8 mouse cellular contexts compared by ENCODE assay signal in genomic region chr7:27164112-27164947, GRCm38 (mm10). TPM values are rescaled to one million over a fixed set of nuclear protein-coding genes. Genes with fewer than 3 reads are reported as not detected.
DNase-seq lines count a peak whose midpoint lies in the region; ATAC-seq lines count a peak whose summit lies in the region.

No protein-coding gene starts in this region.

- H3K4me1 ChIP-seq in megakaryocyte, embryonic 14.5 days: peaks cover 83% of the 10 kb centered on the region
- peaks cover 62% of the 10 kb centered on the region for H3K4me1 ChIP-seq in embryonic facial prominence, embryonic 10.5 days
- peaks cover 55% of the 10 kb centered on the region for H3K4me1 ChIP-seq in intestine, embryonic 15.5 days (replicated peaks)
- peaks cover 73% of the 10 kb centered on the region for H3K4me1 ChIP-seq in midbrain, embryonic 15.5 days

- H3K4me3 ChIP-seq in megakaryocyte, embryonic 14.5 days (replicated peaks): peak overlapping the region; percentile 97
- peak overlapping the region; percentile 82 for H3K4me3 ChIP-seq in embryonic facial prominence, embryonic 10.5 days
- H3K4me3 ChIP-seq in intestine, embryonic 15.5 days (replicated peaks): peak overlapping the region; percentile 72
- peak overlapping the region; percentile 85 for H3K4me3 ChIP-seq in midbrain, embryonic 15.5 days

- H3K27me3 ChIP-seq in megakaryocyte, embryonic 14.5 days (replicated peaks): no peaks in the 10 kb centered on the region
- no peaks in the 10 kb centered on the region for H3K27me3 ChIP-seq in embryonic facial prominence, embryonic 10.5 days (replicated peaks; ENCODE audit: low read depth, poor library complexity, severe bottlenecking)
- no peaks in the 10 kb centered on the region for H3K27me3 ChIP-seq in intestine, embryonic 15.5 days (replicated peaks)
- H3K27me3 ChIP-seq in midbrain, embryonic 15.5 days (replicated peaks): no peaks in the 10 kb centered on the region

- DNase-seq in embryonic facial prominence, embryonic 10.5 days (ENCODE audit: low spot score): no peak
- no peak for DNase-seq in layer of hippocampus, postnatal 36 days
- no peak for DNase-seq in layer of hippocampus, postnatal 14 days (ENCODE audit: low spot score in 2 of 2)

- 84% methylated on average over 33 of the region's 33 CpGs for WGBS in embryonic facial prominence, embryonic 10.5 days
- 81% methylated on average over 33 of the region's 33 CpGs for WGBS in intestine, embryonic 15.5 days
- whole genome bisulfite sequencing in midbrain, embryonic 15.5 days: 83% methylated on average over 33 of the region's 33 CpGs

- peak overlapping the region; percentile 98 for H3K27ac ChIP-seq in embryonic facial prominence, embryonic 10.5 days (replicated peaks)
- H3K27ac ChIP-seq in intestine, embryonic 15.5 days: no peak overlapping the region
- no peak overlapping the region for H3K27ac ChIP-seq in midbrain, embryonic 15.5 days

- H3K9me3 ChIP-seq in megakaryocyte, embryonic 14.5 days: no peaks in the 10 kb centered on the region
- H3K9me3 ChIP-seq in embryonic facial prominence, embryonic 10.5 days: 0 out of 2 replicates have a peak, but pooled peaks cover 2% of the 10 kb centered on the region
- no peaks in the 10 kb centered on the region for H3K9me3 ChIP-seq in intestine, embryonic 15.5 days
- no peaks in the 10 kb centered on the region for H3K9me3 ChIP-seq in midbrain, embryonic 15.5 days

- peak overlapping the region; percentile 83 for H3K9ac ChIP-seq in intestine, embryonic 15.5 days
- peak overlapping the region; percentile 29 for H3K9ac ChIP-seq in midbrain, embryonic 15.5 days

- H3K4me2 ChIP-seq in intestine, embryonic 15.5 days (replicated peaks): peak overlapping the region; percentile 78
- H3K4me2 ChIP-seq in midbrain, embryonic 15.5 days: peak overlapping the region; percentile 90

- H3K36me3 ChIP-seq in megakaryocyte, embryonic 14.5 days (replicated peaks; ENCODE audit: low read length): peaks cover 75% of the 10 kb centered on the region
- peaks cover 60% of the 10 kb centered on the region for H3K36me3 ChIP-seq in embryonic facial prominence, embryonic 10.5 days (replicated peaks)
- H3K36me3 ChIP-seq in intestine, embryonic 15.5 days: 0 out of 2 replicates have a peak, but pooled peaks cover 7% of the 10 kb centered on the region
- no peaks in the 10 kb centered on the region for H3K36me3 ChIP-seq in midbrain, embryonic 15.5 days (replicated peaks)

- no peak for ATAC-seq in megakaryocyte, adult 5-6 weeks (ENCODE audit: poor library complexity, severe bottlenecking)
- no peak for ATAC-seq in intestine, embryonic 15.5 days
- no peak for ATAC-seq in midbrain, embryonic 15.5 days (replicated peaks)
- no peak for ATAC-seq in inflammation-experienced regulatory T-cells, adult 6 months

RNA-seq across cellular contexts. Expression of gene Egln2, which starts 2.3 kb away (rescaled TPM):
- polyA plus RNA-seq in megakaryocyte, embryonic 14.5 days (2012; ENCODE audit: insufficient read depth, low replicate concordance): 75.2 and 107 TPM in 2 replicates
- total RNA-seq in megakaryocyte, adult 5-6 weeks (2015): 11.1 and 12.5 TPM in 2 replicates
- total RNA-seq in megakaryocyte, adult 5-6 weeks (2017): 22.2 and 29.6 TPM in 2 replicates
- polyA plus RNA-seq in embryonic facial prominence, embryonic 10.5 days (2016; fragmentation: Nextera tagmentation; extraction: Ambion mirVana): 77.5 and 81.3 TPM in 2 replicates
- 68.1 and 73.0 TPM in 2 replicates for polyA plus RNA-seq in intestine, embryonic 15.5 days (2015; fragmentation: Nextera tagmentation; extraction: Ambion mirVana)
- 113 and 126 TPM in 2 replicates for polyA plus RNA-seq in midbrain, embryonic 15.5 days (2015; fragmentation: Nextera tagmentation; extraction: Ambion mirVana)
- polyA plus RNA-seq in inflammation-experienced regulatory T-cells, adult 6 months (2017; shearing (Covaris generic)): 10 to 100 TPM; 12.0 to 14.1 (median 13.9) TPM
- 100 to 1,000 TPM; 102 to 108 TPM for total RNA-seq in layer of hippocampus, postnatal 36 days (2021)
- total RNA-seq in layer of hippocampus, postnatal 14 days (2021): 10 to 100 TPM; 88.1 to 90.7 TPM

RNA-seq across cellular contexts. Expression of gene Cyp2t4, which starts 10.8 kb away (rescaled TPM):
- polyA plus RNA-seq in megakaryocyte, embryonic 14.5 days (2012; ENCODE audit: insufficient read depth, low replicate concordance): not detected in 2 replicates
- not detected in 2 replicates for total RNA-seq in megakaryocyte, adult 5-6 weeks (2015)
- not detected in 2 replicates for total RNA-seq in megakaryocyte, adult 5-6 weeks (2017)
- polyA plus RNA-seq in embryonic facial prominence, embryonic 10.5 days (2016; fragmentation: Nextera tagmentation; extraction: Ambion mirVana): 0.09 and 0.16 TPM in 2 replicates
- polyA plus RNA-seq in intestine, embryonic 15.5 days (2015; fragmentation: Nextera tagmentation; extraction: Ambion mirVana): 0.09 and 0.16 TPM in 2 replicates
- polyA plus RNA-seq in midbrain, embryonic 15.5 days (2015; fragmentation: Nextera tagmentation; extraction: Ambion mirVana): 0.11 TPM in 1 of 2 replicates, not detected in the other
- polyA plus RNA-seq in inflammation-experienced regulatory T-cells, adult 6 months (2017; shearing (Covaris generic)): under 1 TPM in 2 of 3 experiments, not detected in 1; 0.24 to 0.59 TPM
- not detected for total RNA-seq in layer of hippocampus, postnatal 36 days (2021)
- total RNA-seq in layer of hippocampus, postnatal 14 days (2021): not detected

RNA-seq across cellular contexts. Expression of gene Rab4b, which starts 14.4 kb away (rescaled TPM):
- polyA plus RNA-seq in megakaryocyte, embryonic 14.5 days (2012; ENCODE audit: insufficient read depth, low replicate concordance): 400 and 700 TPM in 2 replicates
- 65.7 and 73.7 TPM in 2 replicates for total RNA-seq in megakaryocyte, adult 5-6 weeks (2015)
- total RNA-seq in megakaryocyte, adult 5-6 weeks (2017): 26.8 and 30.4 TPM in 2 replicates
- polyA plus RNA-seq in embryonic facial prominence, embryonic 10.5 days (2016; fragmentation: Nextera tagmentation; extraction: Ambion mirVana): 60.0 and 63.1 TPM in 2 replicates
- 65.4 and 66.3 TPM in 2 replicates for polyA plus RNA-seq in intestine, embryonic 15.5 days (2015; fragmentation: Nextera tagmentation; extraction: Ambion mirVana)
- polyA plus RNA-seq in midbrain, embryonic 15.5 days (2015; fragmentation: Nextera tagmentation; extraction: Ambion mirVana): 101 and 107 TPM in 2 replicates
- polyA plus RNA-seq in inflammation-experienced regulatory T-cells, adult 6 months (2017; shearing (Covaris generic)): 100 to 1,000 TPM; 130 to 162 (median 146) TPM
- total RNA-seq in layer of hippocampus, postnatal 36 days (2021): 10 to 100 TPM; 93.5 to 98.7 TPM
- 10 to 100 TPM; 85.1 to 87.0 TPM for total RNA-seq in layer of hippocampus, postnatal 14 days (2021)

RNA-seq across cellular contexts. Expression of gene Gm21983, which starts 16.6 kb away (rescaled TPM):
- polyA plus RNA-seq in megakaryocyte, embryonic 14.5 days (2012; ENCODE audit: insufficient read depth, low replicate concordance): not detected in 2 replicates
- total RNA-seq in megakaryocyte, adult 5-6 weeks (2015): not detected in 2 replicates
- total RNA-seq in megakaryocyte, adult 5-6 weeks (2017): not detected in 2 replicates
- polyA plus RNA-seq in embryonic facial prominence, embryonic 10.5 days (2016; fragmentation: Nextera tagmentation; extraction: Ambion mirVana): 1.3 TPM in 1 of 2 replicates, not detected in the other
- polyA plus RNA-seq in intestine, embryonic 15.5 days (2015; fragmentation: Nextera tagmentation; extraction: Ambion mirVana): not detected in 2 replicates
- polyA plus RNA-seq in midbrain, embryonic 15.5 days (2015; fragmentation: Nextera tagmentation; extraction: Ambion mirVana): 0.40 and 0.62 TPM in 2 replicates
- polyA plus RNA-seq in inflammation-experienced regulatory T-cells, adult 6 months (2017; shearing (Covaris generic)): not detected
- not detected for total RNA-seq in layer of hippocampus, postnatal 36 days (2021)
- total RNA-seq in layer of hippocampus, postnatal 14 days (2021): not detected

RNA-seq across cellular contexts. Expression of gene Mia, which starts 16.6 kb away (rescaled TPM):
- not detected in 2 replicates for polyA plus RNA-seq in megakaryocyte, embryonic 14.5 days (2012; ENCODE audit: insufficient read depth, low replicate concordance)
- total RNA-seq in megakaryocyte, adult 5-6 weeks (2015): not detected in 2 replicates
- total RNA-seq in megakaryocyte, adult 5-6 weeks (2017): not detected in 2 replicates
- polyA plus RNA-seq in embryonic facial prominence, embryonic 10.5 days (2016; fragmentation: Nextera tagmentation; extraction: Ambion mirVana): 0.62 and 1.5 TPM in 2 replicates
- 6.4 and 9.4 TPM in 2 replicates for polyA plus RNA-seq in intestine, embryonic 15.5 days (2015; fragmentation: Nextera tagmentation; extraction: Ambion mirVana)
- 14.0 and 16.2 TPM in 2 replicates for polyA plus RNA-seq in midbrain, embryonic 15.5 days (2015; fragmentation: Nextera tagmentation; extraction: Ambion mirVana)
- polyA plus RNA-seq in inflammation-experienced regulatory T-cells, adult 6 months (2017; shearing (Covaris generic)): not detected
- 1 to 10 TPM; 1.8 to 2.0 TPM for total RNA-seq in layer of hippocampus, postnatal 36 days (2021)
- total RNA-seq in layer of hippocampus, postnatal 14 days (2021): 10 to 100 TPM in 1 of 2 experiments, 1 to 10 TPM in 1; 5.6 to 15.8 TPM
